19 mouse cellular contexts compared by ENCODE assay signal in the genomic region with DNA sequence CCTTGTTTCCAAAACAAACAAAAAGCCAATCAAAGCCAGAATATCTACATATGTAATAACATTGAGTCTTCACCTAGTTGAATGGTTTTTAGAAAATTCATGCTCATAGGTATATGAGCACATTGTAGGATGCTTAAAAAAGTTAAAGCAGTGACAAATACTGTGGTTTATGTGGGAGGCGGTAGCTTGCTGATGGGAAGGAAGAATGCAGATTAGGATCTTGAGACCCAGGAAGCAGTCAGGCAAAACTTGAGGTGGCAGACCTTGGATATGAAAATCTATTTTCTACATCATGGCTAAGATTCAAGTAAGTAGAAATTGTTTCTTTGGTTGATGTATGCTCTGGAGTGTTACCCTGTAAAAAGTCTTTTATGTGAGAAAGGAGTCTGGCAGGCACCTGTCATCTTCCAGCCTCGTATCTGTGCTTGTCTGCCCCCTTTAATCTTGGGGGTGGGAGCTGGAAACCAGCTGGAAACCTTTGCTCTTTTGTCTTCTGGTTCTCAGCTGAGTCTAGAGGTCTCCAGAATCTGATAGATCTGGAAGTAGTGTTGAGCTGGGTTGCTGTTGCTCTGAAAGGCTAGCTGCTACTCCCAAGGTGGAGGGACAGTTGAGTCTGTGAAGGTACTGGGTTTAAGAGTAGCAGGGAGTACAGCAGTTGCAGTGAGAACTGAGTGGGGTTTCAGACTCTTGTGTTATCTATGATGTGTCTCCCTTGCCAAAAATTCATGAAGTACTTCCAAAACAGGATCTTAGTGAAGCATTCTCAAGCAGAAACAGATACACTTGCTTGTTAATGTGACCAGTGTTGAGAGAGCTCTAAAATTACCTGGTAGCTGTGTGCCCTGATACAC. TPM values are rescaled to one million over a fixed set of nuclear protein-coding genes. Genes with fewer than 3 reads are reported as not detected.
DNase-seq lines count a peak whose midpoint lies in the region; ATAC-seq and TF ChIP-seq lines count a peak whose summit lies in the region.
"Had no signal": no experiment of that assay in that cellular context is flagged by ENCODE, and none has a peak within 500 bp of the region (broad histone marks: within the 10 kb centered on the region; RNA-seq: fewer than 3 reads in every experiment).

No protein-coding gene starts in this region.

- TF ChIP-seq CTCF in liver, postnatal 0 days (IDR thresholded peaks at IDR 0.05; ENCODE audit: low read depth): no peak

- no peak for DNase-seq in heart, embryonic 10.5 days (ENCODE audit: low spot score)
- no peak for DNase-seq in liver, embryonic 13.5 days
- DNase-seq in liver, postnatal 0 days: no peak
- DNase-seq in induced T-regulatory cell, adult 2 months (ENCODE audit: low read depth): peak; percentile 63
- peak; percentile 56 for DNase-seq in thymus, postnatal 14 days
- DNase-seq in embryonic facial prominence, embryonic 10.5 days (ENCODE audit: low spot score): no peak
- DNase-seq in layer of hippocampus, adult 8-10 months (ENCODE audit: low spot score in 2 of 2): no peak
- DNase-seq: cerebellum, adult 8-10 months; embryo, embryonic 11 days; forebrain, postnatal 0 days; kidney, adult 9 months; lung, adult 18-20 months; right cerebral cortex, adult 18-20 months; spleen, adult 18-20 months had no signal

- H3K4me3 ChIP-seq in heart, embryonic 12.5 days: no peak overlapping the region
- no peak overlapping the region for H3K4me3 ChIP-seq in heart, embryonic 10.5 days
- no peak overlapping the region for H3K4me3 ChIP-seq in liver, embryonic 13.5 days (replicated peaks)
- H3K4me3 ChIP-seq in liver, postnatal 0 days (ENCODE audit: low read depth, low read length): no peak overlapping the region
- H3K4me3 ChIP-seq in embryonic facial prominence, embryonic 10.5 days: no peak overlapping the region
- H3K4me3 ChIP-seq: erythroblast, embryonic 14.5 days; hindbrain, embryonic 15.5 days had no signal

- TF ChIP-seq EP300 in liver, postnatal 0 days (IDR thresholded peaks at IDR 0.05; ENCODE audit: low read depth): no peak

- H3K9ac ChIP-seq in heart, embryonic 12.5 days: no peak overlapping the region
- no peak overlapping the region for H3K9ac ChIP-seq in liver, embryonic 13.5 days
- no peak overlapping the region for H3K9ac ChIP-seq in liver, postnatal 0 days (replicated peaks)
- H3K9ac ChIP-seq: forebrain, postnatal 0 days; hindbrain, embryonic 15.5 days had no signal

- no peaks in the 10 kb centered on the region for H3K9me3 ChIP-seq in heart, embryonic 12.5 days (replicated peaks)
- no peaks in the 10 kb centered on the region for H3K9me3 ChIP-seq in heart, embryonic 10.5 days
- no peaks in the 10 kb centered on the region for H3K9me3 ChIP-seq in liver, embryonic 13.5 days (replicated peaks)
- no peaks in the 10 kb centered on the region for H3K9me3 ChIP-seq in liver, postnatal 0 days (ENCODE audit: low read length)
- no peaks in the 10 kb centered on the region for H3K9me3 ChIP-seq in embryonic facial prominence, embryonic 10.5 days
- H3K9me3 ChIP-seq: hindbrain, embryonic 15.5 days had no signal

- 59% methylated on average over 2 of the region's 2 CpGs for WGBS in heart, embryonic 12.5 days
- WGBS in heart, embryonic 10.5 days: 67% methylated on average over 2 of the region's 2 CpGs
- WGBS in liver, embryonic 13.5 days (ENCODE audit: insufficient replicate concordance): 46% methylated on average over 2 of the region's 2 CpGs
- 39% methylated on average over 2 of the region's 2 CpGs for WGBS in liver, postnatal 0 days (ENCODE audit: insufficient replicate concordance)
- 74% methylated on average over 2 of the region's 2 CpGs for WGBS in embryonic facial prominence, embryonic 10.5 days

- H3K4me2 ChIP-seq in heart, embryonic 12.5 days: no peak overlapping the region
- no peak overlapping the region for H3K4me2 ChIP-seq in liver, embryonic 13.5 days
- H3K4me2 ChIP-seq in liver, postnatal 0 days (ENCODE audit: low read depth, low read length): no peak overlapping the region
- H3K4me2 ChIP-seq: hindbrain, embryonic 15.5 days had no signal

- ATAC-seq in heart, embryonic 12.5 days (ENCODE audit: insufficient number of reproducible peaks, low FRiP score): no peak
- ATAC-seq in liver, embryonic 13.5 days (ENCODE audit: low read depth): no peak
- ATAC-seq in liver, postnatal 0 days: no peak
- ATAC-seq: forebrain, postnatal 0 days; Patski had no signal

- H3K27ac ChIP-seq in heart, embryonic 12.5 days (ENCODE audit: poor library complexity, severe bottlenecking): peak overlapping the region; percentile 25; the same call in 1 of the 2 replicates
- no peak overlapping the region for H3K27ac ChIP-seq in heart, embryonic 10.5 days
- H3K27ac ChIP-seq in liver, embryonic 13.5 days: peak overlapping the region; percentile 34; the same call in 1 of the 2 replicates
- H3K27ac ChIP-seq in liver, postnatal 0 days (ENCODE audit: low read depth): no peak overlapping the region
- H3K27ac ChIP-seq in embryonic facial prominence, embryonic 10.5 days (replicated peaks): no peak overlapping the region
- H3K27ac ChIP-seq: hindbrain, embryonic 15.5 days had no signal

- H3K27me3 ChIP-seq in heart, embryonic 12.5 days (replicated peaks): no peaks in the 10 kb centered on the region
- no peaks in the 10 kb centered on the region for H3K27me3 ChIP-seq in heart, embryonic 10.5 days (ENCODE audit: insufficient read depth, poor library complexity, severe bottlenecking)
- no peaks in the 10 kb centered on the region for H3K27me3 ChIP-seq in liver, embryonic 13.5 days
- H3K27me3 ChIP-seq in liver, postnatal 0 days (ENCODE audit: insufficient read depth, low read length): no peaks in the 10 kb centered on the region
- H3K27me3 ChIP-seq in embryonic facial prominence, embryonic 10.5 days (replicated peaks; ENCODE audit: low read depth, poor library complexity, severe bottlenecking): no peaks in the 10 kb centered on the region
- H3K27me3 ChIP-seq: hindbrain, embryonic 15.5 days; Patski had no signal

- H3K36me3 ChIP-seq in heart, embryonic 12.5 days: no peaks in the 10 kb centered on the region
- H3K36me3 ChIP-seq in heart, embryonic 10.5 days: no peaks in the 10 kb centered on the region
- H3K36me3 ChIP-seq in liver, embryonic 13.5 days: peaks cover 13% of the 10 kb centered on the region
- H3K36me3 ChIP-seq in liver, postnatal 0 days (replicated peaks; ENCODE audit: insufficient read depth, low read length): 0 out of 2 replicates have a peak, but pooled peaks cover 8% of the 10 kb centered on the region
- H3K36me3 ChIP-seq in embryonic facial prominence, embryonic 10.5 days (replicated peaks): 0 out of 2 replicates have a peak, but pooled peaks cover 8% of the 10 kb centered on the region
- H3K36me3 ChIP-seq: hindbrain, embryonic 15.5 days had no signal

- peaks cover 31% of the 10 kb centered on the region for H3K4me1 ChIP-seq in heart, embryonic 12.5 days (replicated peaks)
- peaks cover 16% of the 10 kb centered on the region for H3K4me1 ChIP-seq in heart, embryonic 10.5 days
- peaks cover 65% of the 10 kb centered on the region for H3K4me1 ChIP-seq in liver, embryonic 13.5 days (replicated peaks)
- peaks cover 43% of the 10 kb centered on the region for H3K4me1 ChIP-seq in liver, postnatal 0 days (ENCODE audit: insufficient read depth)
- peaks cover 16% of the 10 kb centered on the region for H3K4me1 ChIP-seq in embryonic facial prominence, embryonic 10.5 days

RNA-seq across cellular contexts. Expression of a gene that starts 4.8 kb away (rescaled TPM):
- polyA plus RNA-seq in heart, embryonic 12.5 days (2016; fragmentation: Nextera tagmentation; extraction: Ambion mirVana): 22.4 and 22.7 TPM in 2 replicates
- polyA plus RNA-seq in heart, embryonic 10.5 days (2016; fragmentation: Nextera tagmentation; extraction: Ambion mirVana): 14.9 and 16.5 TPM in 2 replicates
- polyA plus RNA-seq in liver, embryonic 13.5 days (2015; fragmentation: Nextera tagmentation; extraction: Ambion mirVana): 9.4 and 11.6 TPM in 2 replicates
- polyA plus RNA-seq in liver, postnatal 0 days (2015; fragmentation: Nextera tagmentation; extraction: Ambion mirVana): 8.6 and 10.8 TPM in 2 replicates
- polyA plus RNA-seq in embryonic facial prominence, embryonic 10.5 days (2016; fragmentation: Nextera tagmentation; extraction: Ambion mirVana): 13.6 and 13.8 TPM in 2 replicates
- total RNA-seq in layer of hippocampus, adult 8-10 months (2022): 10 to 100 TPM; 62.8 to 67.0 (median 65.0) TPM

RNA-seq across cellular contexts. Expression of a gene that starts 34.7 kb away (rescaled TPM):
- polyA plus RNA-seq in heart, embryonic 12.5 days (2016; fragmentation: Nextera tagmentation; extraction: Ambion mirVana): 0.03 TPM in 1 of 2 replicates, not detected in the other
- 0.03 TPM in 1 of 2 replicates, not detected in the other for polyA plus RNA-seq in heart, embryonic 10.5 days (2016; fragmentation: Nextera tagmentation; extraction: Ambion mirVana)
- polyA plus RNA-seq in liver, embryonic 13.5 days (2015; fragmentation: Nextera tagmentation; extraction: Ambion mirVana): not detected in 2 replicates
- polyA plus RNA-seq in liver, postnatal 0 days (2015; fragmentation: Nextera tagmentation; extraction: Ambion mirVana): not detected in 2 replicates
- 0.52 and 0.59 TPM in 2 replicates for polyA plus RNA-seq in embryonic facial prominence, embryonic 10.5 days (2016; fragmentation: Nextera tagmentation; extraction: Ambion mirVana)
- 10 to 100 TPM; 15.1 to 16.6 (median 15.8) TPM for total RNA-seq in layer of hippocampus, adult 8-10 months (2022)
- total RNA-seq: adrenal gland, adult 18-20 months had no signal
- polyA plus RNA-seq: erythroblast, embryonic 14.5 days had no signal

Comparison
In these comparisons a context has a peak if more than half of its experiments do, and no peak if none do; other contexts are left out.
1. H3K27ac ChIP-seq: peak in heart, embryonic 12.5 days (single experiment) and liver, embryonic 13.5 days (single experiment); none in heart, embryonic 10.5 days (single experiment), liver, postnatal 0 days (single experiment) and embryonic facial prominence, embryonic 10.5 days (single experiment).
2. DNase-seq: peak in induced T-regulatory cell, adult 2 months (single experiment) and thymus, postnatal 14 days (single experiment); none in heart, embryonic 10.5 days (single experiment), liver, embryonic 13.5 days (single experiment), liver, postnatal 0 days (single experiment), embryonic facial prominence, embryonic 10.5 days (single experiment) and layer of hippocampus, adult 8-10 months (0 of 2).